In genomic region chr1:171205704-171206493, GRCm38 (mm10) we compare ENCODE assay signal across 1 mouse cellular context.
TF ChIP-seq lines count a peak whose summit lies in the region.

No protein-coding gene starts in this region.

TF ChIP-seq in MEL, 35 proteins besides CTCF, POLR2A, EP300 and RAD21 (continued from another document):
- TF ChIP-seq ETS1 (IDR thresholded peaks at IDR 0.05; ENCODE audit: low read depth, low read length) (peak; percentile 50), TAL1 (IDR thresholded peaks at IDR 0.05; ENCODE audit: low read length) (peak; percentile 57; the same call in 1 of the 2 replicates), NRF1 (IDR thresholded peaks at IDR 0.05; ENCODE audit: insufficient read depth, low read depth, low read length, poor library complexity, severe bottlenecking) (peak; percentile 68), MYB (IDR thresholded peaks at IDR 0.05; ENCODE audit: low read depth, low read length) (0 out of 2 replicates have a peak, but pooled peaks have one; percentile 39), NELFE (IDR thresholded peaks at IDR 0.05; ENCODE audit: low read depth, low read length) (no peak), MAZ (IDR thresholded peaks at IDR 0.05; ENCODE audit: low read depth, low read length) (no peak), SIN3A (IDR thresholded peaks at IDR 0.05; ENCODE audit: low read length) (peak; percentile 46; the same call in 1 of the 2 replicates), GATA1 (IDR thresholded peaks at IDR 0.05; ENCODE audit: low read depth, low read length) (peak; percentile 86), RCOR1 (IDR thresholded peaks at IDR 0.05; ENCODE audit: low read depth, low read length) (peak; percentile 90), TCF12 (IDR thresholded peaks at IDR 0.05; ENCODE audit: low read depth, low read length) (peak; percentile 79), ELF1 (IDR thresholded peaks at IDR 0.05; ENCODE audit: low read depth, low read length) (0 out of 2 replicates have a peak, but pooled peaks have one; percentile 39)
